Mouse (Mus musculus) liver, embryonic 11.5 days (tissue): Measurements from ENCODE around the gene Ppp2r2c. TPM values are rescaled to one million over a fixed set of nuclear protein-coding genes. Genes with fewer than 3 reads are reported as not detected.

ENCODE experiments used
- ATAC-seq: fragments of 200-750 bp; cut with Nextera tagmentation; replicated peaks from 2 replicates; pipeline ENCODE4 v1.8.0; 2017; ENCODE audit warnings: moderate number of reproducible peaks, mild to moderate bottlenecking, moderate TSS enrichment, moderate library complexity; ENCODE audit not compliant: low FRiP score
- DNase-seq: peaks from one replicate; pipeline ENCODE4 v3.0.0-alpha.2; 2017; ENCODE audit warnings: low spot score
- H3K27ac ChIP-seq: fragments of 300-500 bp; sonication (generic); 2 replicates; pipeline ENCODE4 v1.5.1; 2014; ENCODE audit warnings: mild to moderate bottlenecking, low read depth, low read length, control low read depth
- H3K27me3 ChIP-seq: fragments of 300-500 bp; sonication (generic); replicated peaks from 2 replicates; pipeline ENCODE4 v1.6.1; 2014; ENCODE audit warnings: low read length, mixed read lengths; ENCODE audit not compliant: control insufficient read depth, insufficient read depth
- H3K36me3 ChIP-seq: fragments of 300-500 bp; sonication (generic); 2 replicates; pipeline ENCODE4 v1.6.1; 2014; ENCODE audit warnings: mild to moderate bottlenecking, low read length, moderate library complexity, mixed read lengths; ENCODE audit not compliant: control insufficient read depth, insufficient read depth
- H3K4me1 ChIP-seq: fragments of 300-500 bp; sonication (generic); replicated peaks from 2 replicates; pipeline ENCODE4 v1.6.1; 2014; ENCODE audit warnings: low read length, mixed read lengths; ENCODE audit not compliant: control insufficient read depth, insufficient read depth
- H3K4me2 ChIP-seq: fragments of 300-500 bp; sonication (generic); 2 replicates; pipeline ENCODE4 v1.6.1; 2014; ENCODE audit warnings: mild to moderate bottlenecking, control low read depth, moderate library complexity
- H3K4me3 ChIP-seq: fragments of 300-500 bp; sonication (generic); 2 replicates; pipeline ENCODE4 v1.5.1; 2014; ENCODE audit warnings: low read depth, low read length, control low read depth
- H3K9ac ChIP-seq: fragments of 300-500 bp; sonication (generic); 2 replicates; pipeline ENCODE4 v1.6.1; 2014; ENCODE audit warnings: low read depth, low read length, control low read depth
- H3K9me3 ChIP-seq: fragments of 300-500 bp; sonication (generic); 2 replicates; pipeline ENCODE4 v1.6.1; 2016; ENCODE audit warnings: low read length, inconsistent platforms, mixed read lengths; ENCODE audit not compliant: control insufficient read depth
- WGBS: fragments of 180-500 bp; shearing (Covaris S2); extraction: QIAGEN DNeasy Blood & Tissue Kit; methylation state at CpG from one replicate; pipeline ENCODE4 v1.1.7; 2014; 5-methylcytosine and 5-hydroxymethylcytosine counted together
- polyA plus RNA-seq: library from polyadenylated mRNA; unstranded; fragments of >200 nt; fragmentation: Nextera tagmentation; extraction: Ambion mirVana; gene quantifications from 2 replicates; pipeline ENCODE4 v1.2.1, GENCODE M21; 2014

Ppp2r2c gene
- polyA plus RNA-seq, 1 experiment from 2014 or later = 0.33 TPM

- H3K9me3 ChIP-seq = no peaks in the 10 kb centered on the region
- H3K27ac ChIP-seq = no peak overlapping the region
- H3K4me2 ChIP-seq = no peak overlapping the region
- DNase-seq = no peak
- H3K9ac ChIP-seq = no peak overlapping the region
- H3K36me3 ChIP-seq = no peaks in the 10 kb centered on the region
- H3K27me3 ChIP-seq = no peaks in the 10 kb centered on the region
- WGBS = 78% methylated on average over 8 of the region's 8 CpGs
- ATAC-seq = no peak
- H3K4me1 ChIP-seq = no peaks in the 10 kb centered on the region
- H3K4me3 ChIP-seq = no peak overlapping the region
Observed at GRCm38 (mm10) chr5:36905216-36905615, 36.9 kb downstream of the Ppp2r2c start.

- H3K27me3 ChIP-seq = peaks cover 9% of the 10 kb centered on the region; the same call in 1 of the 2 replicates
- no peak overlapping the region for H3K27ac ChIP-seq
- 67% methylated on average over 10 of the region's 10 CpGs for WGBS
- DNase-seq (no peak), ATAC-seq (no peak)
- no peaks in the 10 kb centered on the region for H3K9me3 ChIP-seq
- H3K4me2 ChIP-seq = no peak overlapping the region
- H3K36me3 ChIP-seq = no peaks in the 10 kb centered on the region
- H3K4me3 ChIP-seq = no peak overlapping the region
- no peak overlapping the region for H3K9ac ChIP-seq
- no peaks in the 10 kb centered on the region for H3K4me1 ChIP-seq
Observed at GRCm38 (mm10) chr5:36907695-36908094, 39.4 kb downstream of the Ppp2r2c start.

GRCm38 (mm10) chr5:36909545-36909944 is 41.2 kb downstream of the Ppp2r2c start:
- ATAC-seq = no peak
- WGBS = 78% methylated on average over 21 of the region's 21 CpGs

GRCm38 (mm10) chr5:36910980-36911379 is 42.7 kb downstream of the Ppp2r2c start:
- WGBS = 24% methylated on average over 7 of the region's 7 CpGs
- Histone ChIP-seq H3K36me3 (no peaks in the 10 kb centered on the region), H3K4me3 (no peak overlapping the region), H3K9me3 (no peaks in the 10 kb centered on the region), H3K27me3 (peaks cover 9% of the 10 kb centered on the region; the same call in 1 of the 2 replicates), H3K27ac (no peak overlapping the region), H3K4me1 (no peaks in the 10 kb centered on the region), H3K4me2 (no peak overlapping the region), H3K9ac (no peak overlapping the region)
- no peak for DNase-seq
- ATAC-seq = no peak

More at GRCm38 (mm10) chr5:36909545-36909944, 41.2 kb downstream of the Ppp2r2c start:
- Histone ChIP-seq H3K9ac (no peak overlapping the region), H3K36me3 (no peaks in the 10 kb centered on the region), H3K4me3 (no peak overlapping the region), H3K4me2 (no peak overlapping the region), H3K27ac (no peak overlapping the region), H3K27me3 (peaks cover 9% of the 10 kb centered on the region; the same call in 1 of the 2 replicates), H3K4me1 (no peaks in the 10 kb centered on the region), H3K9me3 (no peaks in the 10 kb centered on the region)
- no peak for DNase-seq

- Histone ChIP-seq H3K9me3 (no peaks in the 10 kb centered on the region), H3K27me3 (peaks cover 9% of the 10 kb centered on the region; the same call in 1 of the 2 replicates), H3K9ac (no peak overlapping the region), H3K4me2 (no peak overlapping the region), H3K4me1 (no peaks in the 10 kb centered on the region), H3K4me3 (no peak overlapping the region), H3K27ac (no peak overlapping the region), H3K36me3 (no peaks in the 10 kb centered on the region)
- 49% methylated on average over 11 of the region's 11 CpGs for WGBS
- ATAC-seq (no peak), DNase-seq (no peak)
Observed at GRCm38 (mm10) chr5:36911759-36912352, 43.5 kb downstream of the Ppp2r2c start.

- WGBS = 56% methylated on average over 14 of the region's 14 CpGs
- H3K27ac ChIP-seq = no peak overlapping the region
- no peaks in the 10 kb centered on the region for H3K4me1 ChIP-seq
- no peak overlapping the region for H3K9ac ChIP-seq
- H3K4me3 ChIP-seq = no peak overlapping the region
- ATAC-seq = no peak
- no peaks in the 10 kb centered on the region for H3K36me3 ChIP-seq
- no peaks in the 10 kb centered on the region for H3K9me3 ChIP-seq
- H3K27me3 ChIP-seq = peaks cover 9% of the 10 kb centered on the region; the same call in 1 of the 2 replicates
- DNase-seq = no peak
- no peak overlapping the region for H3K4me2 ChIP-seq
Observed at GRCm38 (mm10) chr5:36912602-36913310, 44.4 kb downstream of the Ppp2r2c start.

- no peak overlapping the region for H3K4me2 ChIP-seq
- DNase-seq (no peak), ATAC-seq (no peak)
- H3K9ac ChIP-seq = no peak overlapping the region
- no peaks in the 10 kb centered on the region for H3K36me3 ChIP-seq
- 59% methylated on average over 3 of the region's 3 CpGs for WGBS
- H3K9me3 ChIP-seq = no peaks in the 10 kb centered on the region
- H3K4me1 ChIP-seq = no peaks in the 10 kb centered on the region
- H3K27me3 ChIP-seq = peaks cover 9% of the 10 kb centered on the region; the same call in 1 of the 2 replicates
- H3K27ac ChIP-seq = no peak overlapping the region
- no peak overlapping the region for H3K4me3 ChIP-seq
Observed at GRCm38 (mm10) chr5:36915256-36915655, 46.9 kb downstream of the Ppp2r2c start.

GRCm38 (mm10) chr5:36916581-36916980 is 48.3 kb downstream of the Ppp2r2c start:
- Histone ChIP-seq H3K4me1 (no peaks in the 10 kb centered on the region), H3K4me2 (no peak overlapping the region), H3K4me3 (no peak overlapping the region), H3K9me3 (no peaks in the 10 kb centered on the region), H3K9ac (no peak overlapping the region), H3K27me3 (peaks cover 5% of the 10 kb centered on the region; the same call in 1 of the 2 replicates), H3K27ac (no peak overlapping the region), H3K36me3 (no peaks in the 10 kb centered on the region)
- DNase-seq (no peak), ATAC-seq (no peak)
- WGBS = 75% methylated on average over 4 of the region's 4 CpGs

GRCm38 (mm10) chr5:36917245-36917644 is 48.9 kb downstream of the Ppp2r2c start:
- Histone ChIP-seq H3K9me3 (no peaks in the 10 kb centered on the region), H3K27me3 (no peaks in the 10 kb centered on the region), H3K9ac (no peak overlapping the region), H3K4me2 (no peak overlapping the region), H3K4me1 (no peaks in the 10 kb centered on the region), H3K27ac (no peak overlapping the region), H3K4me3 (no peak overlapping the region), H3K36me3 (no peaks in the 10 kb centered on the region)
- 81% methylated on average over 4 of the region's 4 CpGs for WGBS
- DNase-seq (no peak), ATAC-seq (no peak)
